Mouse (Mus musculus) brain, embryonic 18.5 days (tissue): ENCODE measurements around the gene Fam25c.
"Not testable (repeated sequence)": the region's sequence is repeated elsewhere in the genome, so short reads cannot be mapped to it uniquely, and the experiment has no call there.

Experiments
- DNase-seq: peaks from one replicate; pipeline ENCODE4 v3.0.0-alpha.2; 2012; ENCODE audit warnings: low read depth, low spot score

The Fam25c gene

DNA sequence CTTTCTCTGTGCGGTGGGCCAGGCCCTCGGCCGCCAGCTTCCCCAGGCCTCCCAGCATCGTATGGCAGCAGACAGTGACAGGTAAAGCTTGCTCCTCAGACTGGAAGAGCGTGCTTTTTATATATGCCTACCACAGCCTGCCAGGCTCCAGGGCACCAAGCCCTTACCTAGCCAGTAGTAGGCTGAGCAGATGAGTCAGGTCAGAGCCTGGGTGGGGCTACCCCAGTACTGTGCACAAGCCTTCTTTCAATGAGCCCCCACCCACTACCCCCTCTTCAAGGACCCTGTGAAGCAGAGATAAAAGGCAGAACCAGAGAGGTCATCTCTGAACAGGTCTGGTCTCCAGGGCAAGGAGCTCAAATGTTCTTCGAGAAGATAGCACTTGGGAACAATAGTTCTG, at the start of gene Fam25c:
Gene Fam25c (minus strand): TSS at position 133 of the 400 bp plus-strand sequence.
- no peak for DNase-seq

DNA sequence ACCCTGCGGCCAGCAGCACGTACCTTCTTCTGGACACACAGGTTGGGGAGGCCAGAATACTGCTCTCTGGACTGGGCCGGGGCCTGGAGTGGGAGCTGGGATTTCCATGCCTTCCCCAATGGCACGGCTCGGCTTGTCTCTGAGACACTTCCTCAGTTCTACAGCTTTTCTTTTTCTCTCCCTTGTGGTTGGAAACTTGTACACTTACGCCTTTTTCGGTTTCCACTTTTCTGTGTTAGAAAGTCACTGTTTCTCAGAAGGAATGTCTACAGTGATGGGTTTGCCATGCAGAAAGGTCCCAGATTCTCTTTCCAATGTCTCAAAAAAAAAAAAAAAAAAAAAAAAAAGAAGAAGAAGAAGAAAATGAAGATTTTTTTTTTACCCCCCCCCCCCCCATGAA, 48.2 kb upstream of the Fam25c start:
- no peak for DNase-seq

DNA sequence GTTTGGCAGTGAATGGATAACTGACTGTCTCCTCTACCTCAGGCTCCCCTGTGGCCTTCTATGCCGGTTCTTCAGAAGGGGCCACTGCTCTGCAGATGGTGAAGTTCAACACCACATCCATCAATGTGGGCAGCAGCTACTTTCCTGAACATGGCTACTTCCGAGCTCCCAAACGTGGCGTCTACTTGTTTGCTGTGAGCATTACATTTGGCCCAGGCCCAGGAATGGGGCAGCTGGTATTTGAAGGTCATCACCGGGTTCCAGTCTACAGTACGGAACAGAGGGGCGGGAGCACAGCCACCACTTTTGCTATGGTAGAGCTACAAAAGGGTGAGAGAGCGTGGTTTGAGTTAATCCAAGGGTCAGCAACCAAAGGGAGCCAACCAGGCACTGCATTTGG, 47.6 kb upstream of the Fam25c start:
- DNase-seq, result no peak

DNA sequence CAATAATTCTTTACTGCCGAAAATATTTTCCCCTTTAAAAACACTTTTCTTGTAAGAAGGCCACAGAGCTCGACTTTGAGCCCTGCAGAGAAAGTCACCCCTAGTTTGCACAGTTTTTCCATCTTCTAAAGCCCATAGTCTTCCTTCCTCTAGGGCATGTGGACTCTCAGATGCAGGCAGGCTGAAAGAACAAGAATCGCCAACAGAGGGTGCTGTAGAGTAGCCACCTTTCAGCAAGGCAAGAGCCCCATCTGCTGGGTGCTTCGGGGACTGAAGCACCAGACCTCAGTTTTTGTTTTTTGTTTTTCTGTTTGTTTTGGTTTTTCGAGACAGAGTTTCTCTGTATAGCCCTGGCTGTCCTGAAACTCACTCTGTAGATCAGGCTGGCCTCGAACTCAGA, 45.9 kb upstream of the Fam25c start:
- no peak for DNase-seq

DNA sequence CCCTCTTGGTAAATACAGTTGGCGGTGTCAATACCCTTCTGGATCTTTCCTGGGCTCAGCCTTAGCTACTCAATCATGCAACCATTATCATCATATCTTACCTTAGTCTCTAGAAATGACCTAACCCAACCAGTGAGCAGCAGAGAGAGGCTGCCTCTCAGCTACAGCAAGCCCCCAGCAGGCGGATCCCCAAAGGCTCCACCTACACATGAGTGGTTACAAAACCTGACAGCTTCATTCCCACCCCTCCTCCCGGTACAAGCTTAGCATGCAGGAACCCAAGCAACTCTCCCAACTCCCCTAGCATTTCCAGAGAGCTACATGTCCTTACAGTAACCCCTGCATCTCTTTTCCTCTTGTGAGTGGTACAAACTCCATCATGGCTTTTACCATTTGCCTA, 44.8 kb upstream of the Fam25c start:
- no peak for DNase-seq

DNA sequence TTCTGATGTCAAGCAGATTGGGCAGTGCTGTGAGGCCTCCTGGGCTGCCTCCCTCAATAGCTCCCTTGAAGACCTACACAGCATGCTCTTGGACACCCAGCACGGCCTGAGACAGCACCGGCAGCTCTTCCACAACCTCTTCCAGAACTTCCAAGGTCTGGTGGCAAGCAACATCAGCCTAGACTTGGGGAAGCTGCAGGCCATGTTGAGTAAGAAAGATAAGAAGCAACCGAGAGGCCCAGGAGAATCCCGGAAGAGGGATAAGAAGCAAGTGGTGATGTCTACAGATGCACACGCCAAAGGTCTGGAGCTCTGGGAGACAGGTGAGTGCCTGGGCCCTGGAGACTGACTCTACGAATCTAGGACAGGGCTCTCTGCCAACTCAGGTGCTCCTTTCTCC, 44.1 kb upstream of the Fam25c start:
- no peak for DNase-seq

DNA sequence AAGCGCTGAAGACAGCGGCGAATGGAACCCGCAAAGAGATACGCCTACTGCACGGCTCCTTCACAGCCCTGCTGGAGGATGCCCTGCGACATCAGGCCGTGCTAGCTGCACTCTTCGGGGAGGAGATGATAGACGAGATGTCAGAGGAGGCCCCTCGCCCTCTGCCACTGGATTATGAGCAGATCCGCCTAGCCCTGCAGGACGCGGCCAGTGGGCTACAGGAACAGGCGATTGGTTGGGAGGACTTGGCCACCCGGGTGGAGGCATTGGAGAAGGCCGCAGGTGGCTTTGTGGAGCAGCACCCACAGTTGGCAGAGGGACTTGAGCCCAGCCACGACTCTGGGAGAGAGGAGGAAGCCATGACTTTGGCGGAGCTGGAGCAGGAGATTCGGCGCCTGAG, 43.7 kb upstream of the Fam25c start:
- no peak for DNase-seq

DNA sequence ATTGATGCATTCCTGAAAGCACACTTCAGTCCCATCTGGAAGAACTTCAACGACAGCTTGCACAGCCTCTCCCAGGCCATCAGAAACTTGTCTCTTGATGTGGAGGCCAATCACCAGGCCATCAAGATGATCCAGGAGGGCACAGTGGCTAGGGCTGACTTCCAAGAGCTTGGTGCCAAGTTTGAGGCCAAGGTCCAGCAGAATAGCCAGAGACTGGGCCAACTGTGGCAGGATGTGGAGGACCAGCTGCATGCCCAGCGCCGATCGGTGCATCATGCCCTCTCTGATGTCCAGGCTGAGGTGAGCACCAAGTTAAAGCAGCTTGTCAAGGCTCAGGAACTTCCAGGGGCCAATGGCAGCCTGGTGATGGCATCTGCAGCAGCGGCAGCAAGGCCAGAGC, 42.6 kb upstream of the Fam25c start:
- no peak for DNase-seq

DNA sequence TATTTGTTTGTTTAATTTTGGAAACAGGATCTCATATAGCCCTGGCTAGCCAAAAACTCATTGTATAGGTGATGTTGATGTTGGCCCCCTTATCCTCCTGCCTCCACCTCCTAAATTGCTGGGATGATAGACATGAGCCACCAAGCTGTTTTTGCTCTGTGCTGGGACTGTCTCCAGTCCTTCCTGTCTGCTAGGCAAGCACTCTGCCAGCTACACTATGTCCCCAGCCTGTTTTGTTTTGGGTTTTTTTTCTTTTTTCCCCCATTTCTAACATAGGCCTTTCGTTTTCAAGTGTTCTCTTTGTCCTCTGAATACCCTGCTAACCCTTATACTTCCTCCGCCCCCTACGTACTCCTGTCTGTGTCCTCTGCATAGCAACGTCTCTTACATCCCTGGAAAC, 38.1 kb upstream of the Fam25c start:
- DNase-seq, result no peak

DNA sequence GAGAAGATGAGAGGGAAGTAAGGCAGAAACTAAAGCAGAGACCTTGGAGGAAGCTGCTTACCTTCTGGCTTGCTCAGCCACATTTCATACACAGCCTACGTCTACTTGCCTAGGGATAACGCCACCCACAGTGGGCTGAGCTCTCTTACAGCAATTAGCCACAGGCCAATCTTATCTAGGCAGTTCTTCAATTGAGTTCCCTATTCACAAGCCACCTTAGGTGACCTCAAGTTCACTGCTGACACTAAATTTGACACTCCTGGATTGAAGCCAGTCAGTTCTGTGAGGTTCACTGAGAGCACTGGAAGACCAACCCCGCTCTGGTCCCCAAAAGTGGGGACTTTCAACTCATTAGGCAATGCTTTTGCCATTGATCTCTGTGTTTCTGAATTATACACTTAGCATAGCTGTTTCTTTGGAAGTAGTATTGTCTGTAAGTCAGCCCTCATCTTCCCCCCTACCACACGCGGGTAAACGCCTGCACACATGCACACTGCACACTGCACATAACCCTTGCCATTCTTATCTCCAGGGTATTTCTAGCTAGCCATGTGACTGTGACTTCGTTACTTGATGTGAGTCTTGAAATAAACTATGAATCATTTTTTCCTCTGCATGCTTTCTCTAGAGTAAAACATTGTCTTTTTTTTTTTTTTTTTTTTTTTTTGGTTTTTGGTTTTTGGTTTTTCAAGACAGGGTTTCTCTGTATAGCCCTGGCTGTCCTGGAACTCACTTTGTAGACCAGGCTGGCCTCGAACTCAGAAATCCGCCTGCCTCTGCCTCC, 27.9 kb upstream of the Fam25c start:
- no peak for DNase-seq

DNA sequence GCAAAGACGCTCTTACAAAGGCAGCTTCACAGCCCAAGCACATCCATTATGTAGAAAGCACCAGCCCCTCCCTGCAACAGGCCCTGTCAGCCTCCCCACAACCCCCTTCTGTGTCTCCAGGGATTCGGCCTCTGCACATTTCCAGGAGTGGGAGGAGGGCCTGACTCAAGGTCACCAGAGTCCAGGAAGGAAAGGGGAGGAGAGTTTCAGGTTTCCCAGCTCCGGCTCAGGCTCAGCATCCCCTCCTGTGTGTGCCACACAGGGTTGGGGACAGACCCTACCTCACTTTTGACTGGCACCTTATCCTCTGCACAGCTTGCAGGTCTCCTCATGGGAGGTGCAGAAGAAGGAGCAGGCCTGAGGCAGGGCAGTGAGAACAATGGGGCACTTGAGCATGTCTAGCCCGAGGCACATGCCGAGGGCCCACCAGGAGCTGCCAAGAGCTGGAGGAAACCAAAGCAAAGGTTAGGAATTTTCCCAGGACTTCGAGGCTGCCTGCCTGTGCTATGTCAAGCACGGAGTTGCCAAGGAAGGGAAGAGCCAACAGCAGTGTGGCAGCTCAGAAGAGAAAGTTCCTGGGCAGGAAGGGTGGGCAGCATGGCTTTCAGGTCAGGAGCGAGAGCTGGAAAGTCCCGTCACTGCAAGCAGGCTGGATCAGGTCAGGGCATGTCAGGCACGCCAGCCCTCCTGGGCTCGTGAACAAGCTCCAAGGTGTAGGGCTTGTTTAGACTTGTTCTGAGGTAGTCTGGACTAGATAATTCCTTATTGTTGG, 23.5 kb upstream of the Fam25c start:
- DNase-seq, result no peak

DNA sequence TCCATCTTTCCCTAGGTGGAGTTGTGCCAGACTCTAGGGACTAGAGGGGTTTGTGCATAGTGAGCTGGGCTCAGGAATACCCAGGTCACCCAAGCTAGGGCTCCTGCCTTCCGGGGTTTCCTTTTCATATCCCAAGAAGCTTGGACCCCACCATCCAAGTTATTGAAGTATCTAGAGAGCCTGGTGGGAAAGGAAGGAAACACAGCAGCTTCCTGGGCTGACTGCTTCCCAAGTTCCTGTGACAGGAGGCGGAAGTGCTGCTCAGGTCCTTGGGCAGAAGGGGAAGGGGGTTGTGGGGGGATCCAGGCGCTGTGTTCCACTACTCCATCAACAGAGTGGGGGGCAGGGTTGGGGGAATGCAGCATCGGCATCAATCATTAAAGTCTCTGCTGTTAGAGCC, 21.9 kb upstream of the Fam25c start:
- DNase-seq, result no peak

DNA sequence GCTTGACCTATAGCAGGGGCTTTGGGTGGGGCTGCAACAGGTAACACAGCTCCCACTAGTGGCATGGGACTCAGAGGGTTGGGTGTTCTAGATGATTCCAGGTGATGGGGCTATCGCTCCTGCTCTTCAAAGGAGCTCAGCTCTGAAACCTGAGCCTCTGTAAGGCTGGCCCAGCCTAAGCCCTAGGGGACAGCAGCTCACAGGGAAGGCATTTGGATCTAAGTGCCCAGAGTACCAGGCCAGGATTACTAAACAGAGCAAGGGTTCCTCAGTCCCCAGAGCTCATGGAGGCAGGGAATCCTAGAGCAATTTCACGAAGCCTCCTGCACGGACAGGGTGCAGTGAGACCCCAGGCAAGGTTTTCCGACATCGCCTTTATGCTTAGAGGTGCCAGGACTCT, 20.7 kb upstream of the Fam25c start:
- DNase-seq, result no peak

DNA sequence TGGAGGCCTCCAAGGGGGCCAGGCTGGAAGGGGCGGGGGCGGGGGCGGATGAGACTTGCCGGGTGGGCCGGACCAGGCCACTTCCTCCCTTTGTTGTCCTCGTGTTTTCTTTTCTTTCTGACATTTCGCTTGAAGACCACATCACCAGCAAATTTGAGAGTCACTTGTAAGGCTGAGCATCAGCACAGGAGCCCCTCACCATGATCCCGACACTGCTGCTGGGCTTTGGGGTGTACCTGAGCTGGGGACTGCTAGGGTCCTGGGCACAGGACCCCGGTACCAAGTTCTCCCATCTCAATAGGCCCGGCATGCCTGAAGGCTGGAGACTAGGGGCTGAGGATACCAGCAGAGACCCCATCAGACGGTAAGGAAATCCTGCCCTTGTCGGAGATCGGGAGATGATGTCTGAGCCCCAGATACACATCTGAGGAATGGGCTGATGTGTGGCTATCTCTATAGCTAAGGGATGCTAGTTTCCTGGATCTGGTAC, 20.2 kb upstream of the Fam25c start, which contains the start of gene Mmrn2:
Gene Mmrn2 (plus strand): TSS at position 51 of the 490 bp plus-strand sequence.
- DNase-seq, result no peak

DNA sequence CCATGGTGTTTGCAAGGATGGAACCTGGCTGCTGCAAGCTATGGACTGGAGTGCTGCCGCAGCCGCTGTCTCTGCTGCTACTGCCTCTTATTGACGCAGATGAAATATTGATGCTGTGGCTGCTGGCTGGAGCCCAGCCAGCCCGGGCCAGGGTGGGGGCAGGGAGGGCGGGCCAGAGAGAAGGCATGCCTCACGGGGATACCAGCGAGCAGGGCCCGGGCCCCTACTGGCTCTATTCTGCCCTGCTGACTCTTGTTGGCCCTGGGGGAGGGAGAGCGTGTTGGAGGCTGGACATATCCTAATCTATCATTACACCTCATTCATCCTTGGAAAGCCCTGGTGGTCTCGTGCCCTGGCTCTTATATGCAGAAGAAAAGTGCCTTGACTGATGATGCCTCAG, 19.3 kb upstream of the Fam25c start, which contains the start of gene Sncg:
Gene Sncg (minus strand): TSS at position 213 of the 400 bp plus-strand sequence.
- no peak for DNase-seq

DNA sequence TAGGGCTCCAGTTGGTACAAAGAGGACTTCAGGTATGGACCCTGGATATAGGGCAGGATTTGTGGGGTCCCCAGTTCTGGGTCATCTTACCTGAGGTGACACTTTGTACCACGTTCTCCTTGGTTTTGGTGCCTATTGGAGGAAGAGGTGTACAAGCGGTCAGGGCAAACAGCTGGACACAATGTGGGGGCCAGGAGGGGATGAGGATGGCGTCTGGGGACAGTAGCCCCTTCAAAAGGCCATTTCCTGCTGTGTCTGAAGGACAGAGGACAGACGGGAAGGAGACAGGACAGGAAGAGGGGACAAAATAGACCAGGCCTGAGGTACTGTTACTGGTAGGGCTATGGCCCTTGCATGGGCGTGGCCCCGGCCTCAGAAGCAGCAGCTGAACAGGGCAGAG, 18.3 kb upstream of the Fam25c start:
- DNase-seq, result no peak

DNA sequence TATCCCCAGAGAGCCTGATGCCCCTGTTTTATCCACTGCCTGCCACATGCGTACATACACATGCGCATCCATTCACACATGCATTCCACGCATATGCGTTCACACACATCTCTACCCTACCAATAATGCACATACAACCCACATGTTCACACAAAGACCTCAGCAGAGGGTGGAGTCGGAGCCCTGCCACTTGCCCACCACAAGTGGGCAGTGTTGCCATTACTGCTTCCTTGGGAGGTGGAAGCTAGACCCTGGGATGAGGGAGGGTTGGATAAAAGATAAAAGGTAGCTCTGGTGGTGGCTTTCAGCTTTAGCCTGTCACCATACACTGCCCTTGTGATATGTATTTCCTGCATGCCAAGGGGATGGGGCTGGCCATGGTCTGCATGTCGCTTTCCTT, 17.4 kb upstream of the Fam25c start:
- DNase-seq, result no peak

DNA sequence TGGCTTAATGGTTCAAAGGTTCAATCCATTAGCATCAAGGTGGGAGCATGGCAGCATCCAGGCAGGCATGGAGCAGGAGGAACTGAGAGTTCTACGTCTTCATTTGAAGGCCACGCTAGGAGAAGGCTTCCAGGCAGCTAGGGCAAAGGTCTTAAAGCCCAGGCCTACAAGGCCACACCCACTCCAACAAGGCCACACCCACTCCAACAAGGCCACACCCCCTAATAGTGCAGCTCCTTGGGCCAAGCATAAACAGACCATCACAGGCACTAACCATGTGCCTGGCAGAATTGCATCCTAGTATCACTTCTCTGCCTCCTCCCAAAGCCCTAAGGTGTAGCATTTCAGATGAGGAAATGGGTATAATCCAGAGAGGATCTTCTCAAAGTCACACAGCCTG, 16.5 kb upstream of the Fam25c start:
- no peak for DNase-seq

DNA sequence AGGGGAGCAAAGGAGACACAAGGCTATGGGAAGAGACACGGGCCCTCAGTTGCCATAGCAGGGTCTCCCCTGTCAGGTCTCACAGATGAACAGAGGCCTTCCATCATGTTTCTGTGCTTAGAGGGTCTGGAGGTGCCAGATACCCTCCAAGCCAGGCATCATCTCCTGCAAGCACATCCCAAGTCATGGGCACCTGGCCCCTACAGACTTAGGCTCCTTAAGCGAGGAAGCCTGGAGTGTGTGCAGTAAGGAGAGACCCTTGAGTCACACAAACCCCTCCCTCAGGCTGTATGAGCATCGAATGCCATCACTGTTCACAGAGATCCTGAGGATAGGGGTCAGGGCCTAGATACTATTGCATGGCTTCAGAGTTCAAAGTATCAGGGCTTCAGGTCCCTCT, 15.7 kb upstream of the Fam25c start:
- no peak for DNase-seq

DNA sequence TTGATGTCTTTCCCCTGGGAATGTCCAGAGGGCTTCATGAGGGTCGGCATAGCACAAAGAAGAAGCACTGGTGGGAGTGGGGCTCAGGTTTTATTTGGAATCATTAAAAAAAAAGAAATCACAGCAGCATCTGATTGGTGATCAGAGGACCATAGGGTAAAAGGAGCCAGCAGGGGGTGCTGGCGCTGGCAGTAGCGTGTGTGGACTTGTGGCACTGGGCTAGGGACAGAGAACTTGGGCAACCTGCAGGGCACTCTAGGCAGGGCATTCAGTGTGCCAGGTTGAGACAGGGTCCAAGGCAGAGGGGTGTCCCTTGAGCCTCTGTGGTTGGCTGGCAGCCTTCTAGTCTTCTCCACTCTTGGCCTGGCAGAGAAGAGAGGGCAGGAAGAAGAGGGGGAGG, 15.0 kb upstream of the Fam25c start:
- no peak for DNase-seq

DNA sequence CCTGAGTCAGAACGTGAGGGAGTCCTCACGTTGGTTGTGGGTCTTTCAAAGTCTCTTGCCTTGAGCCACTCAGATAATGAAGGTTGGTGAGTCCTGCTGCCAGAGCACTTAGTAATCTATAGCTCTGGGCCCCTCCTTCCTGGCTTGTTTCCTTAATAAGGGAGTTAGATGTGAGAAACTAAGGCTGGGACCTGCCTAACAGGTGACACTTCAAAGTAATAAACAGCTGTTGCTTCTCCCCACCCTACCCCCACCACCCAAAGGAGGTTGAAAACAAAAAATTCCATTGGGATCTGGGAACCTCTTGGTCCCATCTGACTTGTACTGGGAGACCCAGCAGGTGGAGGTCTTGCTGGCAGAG, 9.9 kb upstream of the Fam25c start:
- DNase-seq, result no peak

DNA sequence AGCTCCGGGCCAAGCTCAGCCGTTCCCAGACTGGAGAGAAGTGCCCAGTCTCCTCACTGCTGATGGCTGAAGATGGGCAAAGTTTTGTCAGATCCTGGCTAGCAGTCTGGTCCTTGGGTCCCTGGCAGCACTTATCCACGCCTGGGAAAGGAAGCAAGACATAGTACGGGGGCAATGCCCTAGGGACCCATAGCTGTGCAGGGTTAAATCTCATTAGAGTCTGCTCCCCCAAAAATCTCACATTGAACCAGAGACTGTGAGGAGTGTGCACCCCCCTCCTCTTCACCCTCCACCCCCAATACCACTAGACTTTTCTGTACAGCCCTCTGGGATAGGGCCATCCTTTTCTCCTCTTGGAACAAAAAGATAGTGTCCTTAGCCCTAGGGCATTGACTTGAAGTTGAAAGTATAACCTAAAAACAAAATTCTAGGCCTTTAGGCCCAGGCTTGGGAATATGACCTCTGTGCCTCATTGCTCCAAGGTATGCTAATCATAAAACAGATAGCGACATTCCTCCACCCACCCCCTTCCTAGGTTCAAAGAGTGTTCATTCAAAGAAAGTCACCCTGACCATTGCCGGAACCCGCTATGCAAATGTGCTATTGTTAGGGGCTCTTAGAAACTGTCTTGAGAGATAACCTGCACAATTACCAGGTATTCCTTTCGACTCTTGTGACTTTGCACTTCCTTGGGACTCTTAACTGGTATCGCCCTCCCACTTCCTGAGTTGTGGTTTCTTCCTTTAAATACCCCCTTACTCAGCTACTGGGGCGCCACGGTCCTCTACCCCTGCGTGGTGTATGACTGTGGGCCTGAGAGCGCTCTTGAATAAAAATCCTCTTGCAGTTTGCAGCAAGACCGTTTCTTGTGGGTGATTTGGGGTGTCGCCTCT, 9.3 kb upstream of the Fam25c start:
- not testable (repeated sequence) for DNase-seq
